Mouse (Mus musculus) activated CD4-positive, CD25-positive, alpha-beta regulatory T cell (primary cell): ENCODE measurements around the gene Cbx4. TPM values are rescaled to one million over a fixed set of nuclear protein-coding genes. Genes with fewer than 3 reads are reported as not detected.

Experiments
- polyA plus RNA-seq, 2 experiments: library from polyadenylated mRNA; unstranded; fragments of 100-300 nt; shearing (Covaris generic); gene quantifications; one replicate each; pipeline ENCODE4 v1.2.1; 2017

Gene Cbx4
- 10 to 100 TPM; 57.3 to 74.3 TPM for polyA plus RNA-seq

GRCm38 (mm10) chr11:119086144-119086971 lies at the start of gene Cbx4:
Gene Cbx4 (minus strand): TSS chr11:119086221.

DNA sequence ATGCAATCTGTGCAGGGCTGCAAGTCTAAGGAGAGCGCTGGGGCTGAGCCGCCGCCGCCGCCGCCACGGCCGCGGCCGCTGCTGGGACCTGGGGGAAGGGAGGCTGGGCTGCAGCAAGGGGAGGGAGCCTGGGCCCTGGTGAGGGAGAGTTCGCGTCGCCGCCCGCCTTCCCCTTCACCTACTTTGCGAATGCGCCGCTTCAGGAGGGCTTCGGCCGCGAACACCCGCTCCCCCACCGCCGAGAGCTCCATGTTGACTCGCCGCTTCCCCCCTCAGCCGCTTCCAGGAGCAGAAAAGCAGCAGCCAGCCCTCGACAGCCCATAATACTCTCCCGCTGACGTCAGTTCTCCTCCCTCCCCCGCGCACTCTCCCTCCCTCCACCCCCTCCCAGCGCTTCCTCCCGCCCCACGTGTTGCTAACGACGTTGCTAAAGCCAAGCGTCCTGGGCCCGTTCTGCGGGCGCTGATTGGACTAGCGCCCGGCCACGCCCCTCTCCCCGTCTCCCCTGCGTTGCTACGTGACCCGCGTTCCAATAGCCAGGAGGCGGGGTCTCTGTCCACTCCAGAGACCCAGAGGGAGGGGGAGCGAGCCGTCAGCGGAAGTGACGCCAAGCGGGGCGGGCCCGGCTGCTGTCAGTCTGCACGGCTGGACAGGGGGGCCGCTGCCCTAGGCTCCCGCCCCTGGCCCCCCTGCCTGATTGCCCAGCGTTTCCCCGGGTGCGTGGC lies 45.3 kb downstream of the Cbx4 start, which contains the start of gene Cbx8:
Cbx8 (minus strand) TSS at position 370 of the 725 bp plus-strand sequence.

Other genes starting within 250 kb of the Cbx4 start
- gene Rbfox3, start 174.6 kb downstream of the Cbx4 start, polyA plus RNA-seq: under 1 TPM in 1 of 2 experiments, not detected in 1; 0.26 TPM
- not detected for gene Enpp7, start 98.0 kb downstream of the Cbx4 start, polyA plus RNA-seq
- gene Cbx2, start 63.3 kb downstream of the Cbx4 start, polyA plus RNA-seq: 1 to 10 TPM; 4.3 to 9.5 TPM
- gene Cbx8, start 45.3 kb downstream of the Cbx4 start, polyA plus RNA-seq: 10 to 100 TPM; 14.7 to 15.5 TPM
- under 1 TPM; 0.33 to 0.49 TPM for gene Tbc1d16, start 142.3 kb upstream of the Cbx4 start, polyA plus RNA-seq
- gene Ccdc40, start 142.4 kb upstream of the Cbx4 start, polyA plus RNA-seq: 1 to 10 TPM; 1.7 to 1.8 TPM
- 10 to 100 TPM in 1 of 2 experiments, 1 to 10 TPM in 1; 7.3 to 17.3 TPM for gene Gaa, start 181.7 kb upstream of the Cbx4 start, polyA plus RNA-seq
- 100 to 1,000 TPM; 263 to 344 TPM for gene Eif4a3, start 213.9 kb upstream of the Cbx4 start, polyA plus RNA-seq
- gene Card14, start 221.5 kb upstream of the Cbx4 start, polyA plus RNA-seq: under 1 TPM in 1 of 2 experiments, not detected in 1; 0.12 TPM